Mouse (Mus musculus) intestine, embryonic 14.5 days (tissue): ENCODE measurements around the gene Slc5a5. TPM values are rescaled to one million over a fixed set of nuclear protein-coding genes. Genes with fewer than 3 reads are reported as not detected.

Source experiments
- ATAC-seq: fragments of 200-750 bp; cut with Nextera tagmentation; replicated peaks from 2 replicates; pipeline ENCODE4 v1.8.0; 2017; ENCODE audit warnings: low read depth, moderate number of reproducible peaks, moderate TSS enrichment, moderate library complexity; ENCODE audit not compliant: low FRiP score, low TSS enrichment
- DNase-seq: peaks from one replicate; pipeline ENCODE4 v3.0.0-alpha.2; 2018; ENCODE audit warnings: low spot score
- H3K27ac ChIP-seq: fragments of 300-500 bp; sonication (generic); 2 replicates; pipeline ENCODE4 v1.5.1; 2014; ENCODE audit warnings: low read depth, mild to moderate bottlenecking, control low read depth
- H3K27me3 ChIP-seq: fragments of 300-500 bp; sonication (generic); replicated peaks from 2 replicates; pipeline ENCODE4 v1.6.1; 2014; ENCODE audit warnings: low read length, control low read depth; ENCODE audit not compliant: control insufficient read depth, insufficient read depth
- H3K36me3 ChIP-seq: fragments of 300-500 bp; sonication (generic); 2 replicates; pipeline ENCODE4 v1.6.1; 2014; ENCODE audit warnings: low read length, control low read depth; ENCODE audit not compliant: control insufficient read depth, insufficient read depth
- H3K4me1 ChIP-seq: fragments of 300-500 bp; sonication (generic); replicated peaks from 2 replicates; pipeline ENCODE4 v1.6.1; 2014; ENCODE audit warnings: low read length, control low read depth, mixed read lengths; ENCODE audit not compliant: control insufficient read depth, insufficient read depth
- H3K4me2 ChIP-seq: fragments of 300-500 bp; sonication (generic); 2 replicates; pipeline ENCODE4 v1.6.1; 2014; ENCODE audit warnings: low read length
- H3K4me3 ChIP-seq: fragments of 300-500 bp; sonication (generic); 2 replicates; pipeline ENCODE4 v1.5.1; 2014; ENCODE audit warnings: low read depth, low read length, control low read depth, mixed read lengths
- H3K9ac ChIP-seq: fragments of 300-500 bp; sonication (generic); 2 replicates; pipeline ENCODE4 v1.6.1; 2014; ENCODE audit warnings: mild to moderate bottlenecking, low read length
- H3K9me3 ChIP-seq: fragments of 300-500 bp; sonication (generic); 2 replicates; pipeline ENCODE4 v1.6.1; 2016; ENCODE audit warnings: low read length, control low read depth; ENCODE audit not compliant: control insufficient read depth
- WGBS: fragments of 180-500 bp; shearing (Covaris S2); extraction: QIAGEN DNeasy Blood & Tissue Kit; methylation state at CpG from one replicate; pipeline ENCODE4 v1.1.7; 2014; 5-methylcytosine and 5-hydroxymethylcytosine counted together
- polyA plus RNA-seq: library from polyadenylated mRNA; unstranded; fragments of >200 nt; fragmentation: Nextera tagmentation; extraction: Ambion mirVana; gene quantifications from 2 replicates; pipeline ENCODE4 v1.2.1, GENCODE M21; 2014

The Slc5a5 gene
- polyA plus RNA-seq, 1 experiment from 2014 or later: 0.45 TPM

GRCm38 (mm10) chr8:70925754-70926153 is 33.2 kb upstream of the Slc5a5 start:
- H3K27ac ChIP-seq: no peak overlapping the region
- H3K27me3 ChIP-seq: no peaks in the 10 kb centered on the region
- H3K4me3 ChIP-seq: no peak overlapping the region
- WGBS: 93% methylated on average over 4 of the region's 4 CpGs
- no peaks in the 10 kb centered on the region for H3K4me1 ChIP-seq
- no peak overlapping the region for H3K9ac ChIP-seq
- H3K4me2 ChIP-seq: no peak overlapping the region
- no peaks in the 10 kb centered on the region; the same call in 1 of the 2 replicates for H3K36me3 ChIP-seq
- DNase-seq (no peak), ATAC-seq (no peak)
- no peaks in the 10 kb centered on the region for H3K9me3 ChIP-seq

- no peak overlapping the region for H3K9ac ChIP-seq
- H3K36me3 ChIP-seq: peaks cover 3% of the 10 kb centered on the region; the same call in 1 of the 2 replicates
- H3K4me3 ChIP-seq: no peak overlapping the region
- no peaks in the 10 kb centered on the region for H3K9me3 ChIP-seq
- 90% methylated on average over 4 of the region's 4 CpGs for WGBS
- H3K27me3 ChIP-seq: no peaks in the 10 kb centered on the region
- H3K27ac ChIP-seq: no peak overlapping the region
- H3K4me2 ChIP-seq: no peak overlapping the region
- ATAC-seq (no peak), DNase-seq (no peak)
- H3K4me1 ChIP-seq: no peaks in the 10 kb centered on the region
Observed at GRCm38 (mm10) chr8:70924151-70924550, 31.6 kb upstream of the Slc5a5 start.

- peaks cover 31% of the 10 kb centered on the region for H3K36me3 ChIP-seq
- H3K9ac ChIP-seq: no peak overlapping the region
- no peak overlapping the region for H3K4me3 ChIP-seq
- no peak overlapping the region for H3K4me2 ChIP-seq
- whole genome bisulfite sequencing: 82% methylated on average over 9 of the region's 9 CpGs
- H3K4me1 ChIP-seq: no peaks in the 10 kb centered on the region
- ATAC-seq (no peak), DNase-seq (no peak)
- H3K9me3 ChIP-seq: no peaks in the 10 kb centered on the region
- no peak overlapping the region for H3K27ac ChIP-seq
- no peaks in the 10 kb centered on the region for H3K27me3 ChIP-seq
Observed at GRCm38 (mm10) chr8:70920049-70920922, 27.7 kb upstream of the Slc5a5 start.

GRCm38 (mm10) chr8:70914704-70915103 is 22.1 kb upstream of the Slc5a5 start:
- ATAC-seq: no peak
- no peak overlapping the region for H3K27ac ChIP-seq
- no peak for DNase-seq
- H3K4me3 ChIP-seq: no peak overlapping the region
- no peak overlapping the region for H3K9ac ChIP-seq
- H3K4me2 ChIP-seq: no peak overlapping the region
- H3K27me3 ChIP-seq: no peaks in the 10 kb centered on the region
- H3K4me1 ChIP-seq: no peaks in the 10 kb centered on the region
- H3K9me3 ChIP-seq: no peaks in the 10 kb centered on the region
- 92% methylated on average over 17 of the region's 17 CpGs for WGBS
- peaks cover 76% of the 10 kb centered on the region for H3K36me3 ChIP-seq

- Histone ChIP-seq H3K9me3 (no peaks in the 10 kb centered on the region), H3K27me3 (no peaks in the 10 kb centered on the region), H3K36me3 (peaks cover 78% of the 10 kb centered on the region), H3K4me2 (no peak overlapping the region), H3K9ac (no peak overlapping the region), H3K27ac (no peak overlapping the region), H3K4me1 (no peaks in the 10 kb centered on the region), H3K4me3 (no peak overlapping the region)
- WGBS: 93% methylated on average over 26 of the region's 26 CpGs
- ATAC-seq (no peak), DNase-seq (no peak)
Observed at GRCm38 (mm10) chr8:70913523-70913922, 21.0 kb upstream of the Slc5a5 start.

GRCm38 (mm10) chr8:70912955-70913354 is 20.4 kb upstream of the Slc5a5 start:
- WGBS: 91% methylated on average over 30 of the region's 30 CpGs

GRCm38 (mm10) chr8:70911596-70911995 is 19.0 kb upstream of the Slc5a5 start:
- Histone ChIP-seq H3K4me3 (no peak overlapping the region), H3K4me2 (no peak overlapping the region), H3K27me3 (no peaks in the 10 kb centered on the region), H3K36me3 (peaks cover 62% of the 10 kb centered on the region), H3K27ac (no peak overlapping the region), H3K4me1 (peaks cover 6% of the 10 kb centered on the region), H3K9ac (no peak overlapping the region), H3K9me3 (no peaks in the 10 kb centered on the region)
- ATAC-seq (no peak), DNase-seq (no peak)
- 80% methylated on average over 5 of the region's 5 CpGs for WGBS

More at GRCm38 (mm10) chr8:70912955-70913354, 20.4 kb upstream of the Slc5a5 start:
- Histone ChIP-seq H3K4me3 (no peak overlapping the region), H3K27me3 (no peaks in the 10 kb centered on the region), H3K9me3 (no peaks in the 10 kb centered on the region), H3K36me3 (peaks cover 76% of the 10 kb centered on the region), H3K4me2 (no peak overlapping the region), H3K4me1 (no peaks in the 10 kb centered on the region), H3K27ac (no peak overlapping the region), H3K9ac (no peak overlapping the region)
- ATAC-seq (no peak), DNase-seq (no peak)

- Histone ChIP-seq H3K36me3 (peaks cover 22% of the 10 kb centered on the region), H3K9me3 (no peaks in the 10 kb centered on the region), H3K4me1 (peaks cover 10% of the 10 kb centered on the region), H3K27me3 (no peaks in the 10 kb centered on the region), H3K4me3 (no peak overlapping the region), H3K4me2 (no peak overlapping the region), H3K9ac (no peak overlapping the region), H3K27ac (no peak overlapping the region)
- DNase-seq (no peak), ATAC-seq (no peak)
- 85% methylated on average over 2 of the region's 2 CpGs for WGBS
Observed at GRCm38 (mm10) chr8:70907518-70907917, 15.0 kb upstream of the Slc5a5 start.
